Mouse (Mus musculus) embryonic facial prominence, embryonic 13.5 days (tissue): ENCODE results near the gene Palm2. TPM values are rescaled to one million over a fixed set of nuclear protein-coding genes. Genes with fewer than 3 reads are reported as not detected.
"Not testable (repeated sequence)": the region's sequence is repeated elsewhere in the genome, so short reads cannot be mapped to it uniquely, and the experiment has no call there.

Experiments
- ATAC-seq: fragments of 200-750 bp; cut with Nextera tagmentation; 2 replicates; pipeline ENCODE4 v1.8.0; 2017; ENCODE audit warnings: low read depth; ENCODE audit not compliant: insufficient number of reproducible peaks, insufficient read depth, low FRiP score, low TSS enrichment
- H3K27ac ChIP-seq: fragments of 300-500 bp; sonication (generic); 2 replicates; pipeline ENCODE4 v1.5.1; 2015; ENCODE audit warnings: moderate library complexity, mild to moderate bottlenecking, inconsistent platforms
- H3K27me3 ChIP-seq: fragments of 300-500 bp; sonication (generic); 2 replicates; pipeline ENCODE4 v1.6.1; 2015; ENCODE audit warnings: mild to moderate bottlenecking, inconsistent platforms
- H3K36me3 ChIP-seq: fragments of 300-500 bp; sonication (generic); 2 replicates; pipeline ENCODE4 v1.6.1; 2015; ENCODE audit warnings: mild to moderate bottlenecking, inconsistent platforms
- H3K4me1 ChIP-seq: fragments of 300-500 bp; sonication (generic); 2 replicates; pipeline ENCODE4 v1.6.1; 2015; ENCODE audit warnings: inconsistent platforms
- H3K4me2 ChIP-seq: fragments of 300-500 bp; sonication (generic); 2 replicates; pipeline ENCODE4 v1.6.1; 2015; ENCODE audit warnings: moderate library complexity, mild to moderate bottlenecking, inconsistent platforms
- H3K4me3 ChIP-seq: fragments of 300-500 bp; sonication (generic); 2 replicates; pipeline ENCODE4 v1.5.1; 2015; ENCODE audit warnings: mild to moderate bottlenecking, inconsistent platforms
- H3K9ac ChIP-seq: fragments of 300-500 bp; sonication (generic); 2 replicates; pipeline ENCODE4 v1.6.1; 2015; ENCODE audit warnings: mild to moderate bottlenecking, inconsistent platforms
- H3K9me3 ChIP-seq: fragments of 300-500 bp; sonication (generic); 2 replicates; pipeline ENCODE4 v1.6.1; 2016; ENCODE audit warnings: inconsistent platforms
- WGBS: fragments of 180-500 bp; shearing (Covaris S2); methylation state at CpG from one replicate; pipeline ENCODE4 v1.1.7; 2015; ENCODE audit warnings: mixed read lengths; 5-methylcytosine and 5-hydroxymethylcytosine counted together
- polyA plus RNA-seq: library from polyadenylated mRNA; unstranded; fragments of >200 nt; fragmentation: Nextera tagmentation; extraction: Ambion mirVana; gene quantifications from 2 replicates; pipeline ENCODE4 v1.2.1, GENCODE M21; 2015

The Palm2 gene
- polyA plus RNA-seq, result 12.5 and 12.8 TPM in 2 replicates

DNA sequence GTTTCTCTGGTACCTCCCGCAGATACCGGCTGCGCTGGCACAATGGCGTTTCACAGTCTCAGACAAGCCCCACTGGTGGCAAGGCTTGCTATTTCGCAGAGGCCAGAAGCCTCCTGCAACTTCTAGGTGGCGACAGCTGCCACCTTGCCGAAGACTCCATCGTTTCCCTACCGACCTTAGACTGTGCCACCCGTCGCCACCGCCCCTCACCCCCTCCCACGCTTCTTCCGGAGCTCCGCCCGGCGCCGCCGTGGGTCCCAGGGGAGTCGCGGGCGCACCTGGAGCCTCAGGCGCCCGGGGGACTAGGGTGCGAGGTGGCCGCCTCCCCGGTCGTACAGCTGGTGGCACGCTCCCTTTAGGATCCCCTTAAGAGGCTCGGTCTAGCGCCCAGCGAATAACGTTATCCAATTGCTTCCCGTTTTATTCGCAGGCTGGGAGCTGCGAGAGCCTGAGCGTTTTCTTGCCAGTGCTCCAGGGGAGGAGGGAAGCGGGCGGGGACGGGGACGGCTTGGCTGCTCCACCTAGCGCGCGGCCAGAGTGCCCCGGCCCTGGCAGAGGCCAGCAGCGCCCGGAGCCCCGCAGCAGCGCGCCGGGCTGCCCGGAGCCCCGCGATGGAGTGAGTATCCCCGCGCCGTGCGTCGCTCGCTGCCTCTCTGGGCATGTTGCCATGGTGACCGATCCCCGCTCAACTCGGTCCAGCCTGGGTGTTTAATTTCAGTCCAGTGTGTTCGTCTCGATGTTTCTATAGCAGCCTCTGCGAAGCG lies at the start of gene Palm2:
Gene Palm2 (plus strand): TSS at position 307 of the 764 bp plus-strand sequence.
- H3K36me3 ChIP-seq, result no peaks in the 10 kb centered on the region
- H3K4me1 ChIP-seq, result peaks cover 16% of the 10 kb centered on the region
- WGBS, result under 1% methylated on average over 67 of the region's 67 CpGs
- peak; percentile 77 for ATAC-seq
- H3K4me2 ChIP-seq, result peak within 1 kb of the TSS; percentile 99
- H3K9ac ChIP-seq, result peak within 1 kb of the TSS; percentile 73
- peak within 1 kb of the TSS; percentile 69 for H3K4me3 ChIP-seq
- H3K27ac ChIP-seq, result no peak within 1 kb of the TSS
- peaks cover 52% of the 10 kb centered on the region for H3K27me3 ChIP-seq
- H3K9me3 ChIP-seq, result no peaks in the 10 kb centered on the region

DNA sequence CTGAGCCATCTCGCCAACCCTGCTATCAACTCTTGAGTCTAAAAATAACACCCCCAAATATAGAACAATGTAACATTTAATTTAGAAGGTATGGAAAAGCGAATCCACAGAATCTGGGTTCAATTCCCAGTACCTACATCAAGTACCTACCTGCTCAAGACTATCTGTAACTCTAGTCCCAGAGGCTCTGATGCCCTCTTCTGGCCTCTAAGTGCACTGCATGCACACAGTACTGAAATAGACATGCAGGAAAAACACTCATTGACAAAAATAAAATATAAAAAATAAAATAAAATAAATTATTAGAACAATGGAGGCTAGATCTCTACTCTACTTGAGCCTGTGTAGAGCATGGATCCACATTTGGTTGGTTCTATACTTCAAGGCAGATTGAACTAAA lies 49.7 kb upstream of the Palm2 start:
- Histone ChIP-seq H3K4me1 (peaks cover 17% of the 10 kb centered on the region), H3K9ac (no peak overlapping the region), H3K4me2 (no peak overlapping the region), H3K27ac (no peak overlapping the region), H3K27me3 (no peaks in the 10 kb centered on the region), H3K36me3 (no peaks in the 10 kb centered on the region), H3K9me3 (no peaks in the 10 kb centered on the region), H3K4me3 (no peak overlapping the region)
- ATAC-seq, result no peak
- WGBS, result 87% methylated on average over 2 of the region's 2 CpGs

DNA sequence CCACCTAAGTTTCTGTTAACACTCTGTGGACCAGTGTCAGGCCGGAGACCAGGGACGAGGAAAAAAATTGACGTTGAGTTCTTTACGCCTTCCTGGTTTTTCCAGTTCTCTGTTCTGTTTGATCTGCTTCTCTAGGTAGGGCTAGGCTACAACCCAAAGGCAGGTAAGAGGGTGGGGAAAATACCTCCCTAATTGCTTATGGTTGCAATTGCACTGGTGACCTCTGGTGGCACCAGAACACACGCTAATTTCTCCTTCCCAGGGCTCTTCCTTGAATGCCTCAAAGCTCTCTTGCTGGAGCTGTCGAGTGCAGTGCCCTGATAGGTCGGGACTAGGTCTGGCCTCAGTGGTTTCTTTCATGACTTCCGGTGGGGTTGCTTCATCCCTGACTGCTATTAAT lies 42.9 kb upstream of the Palm2 start:
- Histone ChIP-seq H3K4me2 (no peak overlapping the region), H3K36me3 (no peaks in the 10 kb centered on the region), H3K9ac (no peak overlapping the region), H3K4me3 (no peak overlapping the region), H3K27me3 (no peaks in the 10 kb centered on the region), H3K9me3 (no peaks in the 10 kb centered on the region), H3K4me1 (no peaks in the 10 kb centered on the region), H3K27ac (no peak overlapping the region)
- no peak for ATAC-seq
- 55% methylated on average over 8 of the region's 8 CpGs for WGBS

GRCm38 (mm10) chr4:57396414-57396813 lies 37.6 kb upstream of the Palm2 start:
- H3K27me3 ChIP-seq, result no peaks in the 10 kb centered on the region
- H3K36me3 ChIP-seq, result no peaks in the 10 kb centered on the region
- no peaks in the 10 kb centered on the region for H3K9me3 ChIP-seq

DNA sequence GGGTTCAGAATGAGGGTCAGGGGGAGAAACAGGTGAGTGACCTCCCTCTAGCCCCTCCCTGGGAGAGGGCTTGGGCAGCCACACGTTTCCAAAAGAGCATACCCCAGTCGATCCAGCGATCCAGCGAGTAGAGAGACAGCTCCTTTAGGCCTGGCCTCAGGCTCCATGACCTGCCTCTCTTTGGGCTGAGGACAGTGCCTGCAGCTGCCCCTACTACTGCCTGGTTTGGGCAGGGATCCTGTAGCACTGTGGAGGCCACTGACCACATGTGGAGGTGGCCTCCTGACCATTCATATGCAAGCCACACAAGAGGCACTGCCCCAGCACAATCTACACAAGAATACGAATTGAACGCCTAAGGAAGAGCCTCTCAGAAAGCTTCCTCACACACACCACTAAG lies 21.7 kb upstream of the Palm2 start:
- H3K9me3 ChIP-seq, H3K4me2 ChIP-seq, H3K36me3 ChIP-seq, H3K9ac ChIP-seq, H3K4me3 ChIP-seq, H3K27ac ChIP-seq, H3K4me1 ChIP-seq, ATAC-seq, H3K27me3 ChIP-seq: not testable (repeated sequence)
- 38% methylated on average over 6 of the region's 6 CpGs for WGBS

More at GRCm38 (mm10) chr4:57396414-57396813, 37.6 kb upstream of the Palm2 start:
- Histone ChIP-seq H3K4me2 (no peak overlapping the region), H3K9ac (no peak overlapping the region), H3K4me3 (no peak overlapping the region), H3K27ac (no peak overlapping the region), H3K4me1 (no peaks in the 10 kb centered on the region)
- no peak for ATAC-seq
- WGBS, result 81% methylated on average over 9 of the region's 9 CpGs

- no peaks in the 10 kb centered on the region for H3K4me1 ChIP-seq
- no peaks in the 10 kb centered on the region for H3K9me3 ChIP-seq
- H3K4me3 ChIP-seq, result no peak overlapping the region
- no peaks in the 10 kb centered on the region for H3K36me3 ChIP-seq
- no peak overlapping the region for H3K9ac ChIP-seq
- H3K27ac ChIP-seq, result no peak overlapping the region
- WGBS, result 35% methylated on average over 7 of the region's 7 CpGs
- no peak overlapping the region for H3K4me2 ChIP-seq
- ATAC-seq, result no peak
- H3K27me3 ChIP-seq, result no peaks in the 10 kb centered on the region
These were observed 21.0 kb upstream of the Palm2 start for GRCm38 (mm10) chr4:57413016-57413415.

DNA sequence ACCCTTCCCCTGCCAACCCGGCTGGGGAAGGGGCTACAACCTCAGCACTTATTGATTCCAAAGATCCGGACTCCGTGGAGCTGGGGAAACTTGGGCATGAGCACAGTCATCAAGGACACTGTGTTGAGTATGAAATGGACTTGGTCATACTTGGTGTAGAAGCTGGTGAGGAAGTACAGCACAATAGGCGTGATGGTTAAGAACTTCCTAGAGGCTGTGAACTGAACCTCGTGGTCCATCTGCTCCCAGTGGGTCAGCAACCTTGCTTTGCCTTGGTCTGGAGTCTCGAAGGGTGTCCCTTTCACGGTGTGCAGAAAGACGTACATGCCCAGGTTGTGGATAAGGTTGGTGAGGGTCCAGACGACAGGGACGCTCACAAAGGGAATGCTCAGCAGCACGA lies 20.4 kb upstream of the Palm2 start:
- not testable (repeated sequence) for H3K4me3 ChIP-seq, H3K9ac ChIP-seq, H3K27me3 ChIP-seq, H3K36me3 ChIP-seq, H3K27ac ChIP-seq, H3K9me3 ChIP-seq, H3K4me1 ChIP-seq, ATAC-seq, H3K4me2 ChIP-seq
- 91% methylated on average over 11 of the region's 11 CpGs for WGBS

GRCm38 (mm10) chr4:57424011-57424410 lies 10.0 kb upstream of the Palm2 start:
- Histone ChIP-seq H3K27me3 (peaks cover 3% of the 10 kb centered on the region; the same call in 1 of the 2 replicates), H3K4me1 (no peaks in the 10 kb centered on the region), H3K4me3 (no peak overlapping the region), H3K27ac (no peak overlapping the region), H3K36me3 (no peaks in the 10 kb centered on the region), H3K4me2 (no peak overlapping the region), H3K9ac (no peak overlapping the region), H3K9me3 (no peaks in the 10 kb centered on the region)
- no peak for ATAC-seq
- WGBS, result 85% methylated on average over 7 of the region's 7 CpGs

GRCm38 (mm10) chr4:57428317-57428716 lies 5.7 kb upstream of the Palm2 start:
- no peak overlapping the region for H3K4me3 ChIP-seq
- H3K9me3 ChIP-seq, result no peaks in the 10 kb centered on the region
- H3K27ac ChIP-seq, result no peak overlapping the region
- peaks cover 25% of the 10 kb centered on the region for H3K27me3 ChIP-seq
- WGBS, result 76% methylated on average over 8 of the region's 8 CpGs
- H3K9ac ChIP-seq, result no peak overlapping the region
- no peak for ATAC-seq
- H3K36me3 ChIP-seq, result no peaks in the 10 kb centered on the region
- H3K4me1 ChIP-seq, result peaks cover 1% of the 10 kb centered on the region
- H3K4me2 ChIP-seq, result no peak overlapping the region

GRCm38 (mm10) chr4:57434705-57435360 lies 786 bp downstream of the Palm2 start:
- 16% methylated on average over 19 of the region's 19 CpGs for WGBS
- Histone ChIP-seq H3K9me3 (no peaks in the 10 kb centered on the region), H3K9ac (peak overlapping the region; percentile 73), H3K4me3 (peak overlapping the region; percentile 69), H3K36me3 (no peaks in the 10 kb centered on the region), H3K27me3 (peaks cover 52% of the 10 kb centered on the region), H3K27ac (no peak overlapping the region), H3K4me2 (peak overlapping the region; percentile 99), H3K4me1 (peaks cover 16% of the 10 kb centered on the region)
- no peak; the same call in 1 of the 2 replicates for ATAC-seq

DNA sequence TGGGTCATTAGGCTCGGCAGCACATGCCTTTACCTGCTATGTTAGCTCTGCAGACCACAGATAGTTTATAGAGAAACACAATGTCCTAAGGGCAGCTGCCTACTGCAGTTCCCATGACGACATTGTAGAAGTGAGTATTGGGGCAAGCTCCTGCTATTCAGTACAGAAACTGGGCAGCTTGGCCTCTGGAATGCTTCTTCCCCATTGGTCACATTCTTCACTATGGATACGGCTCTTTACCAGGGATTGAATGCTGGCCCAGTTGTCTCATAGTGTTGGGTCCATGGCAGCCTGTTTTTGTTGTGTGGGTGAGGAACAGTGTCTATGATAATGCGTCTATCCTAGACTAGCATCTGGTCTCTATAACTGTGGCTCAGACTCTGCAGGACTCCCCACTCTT lies 2.2 kb downstream of the Palm2 start:
- no peaks in the 10 kb centered on the region for H3K36me3 ChIP-seq
- no peak overlapping the region for H3K9ac ChIP-seq
- no peak overlapping the region for H3K4me2 ChIP-seq
- peaks cover 16% of the 10 kb centered on the region for H3K4me1 ChIP-seq
- no peak overlapping the region for H3K4me3 ChIP-seq
- no peak overlapping the region for H3K27ac ChIP-seq
- no peak for ATAC-seq
- H3K9me3 ChIP-seq, result no peaks in the 10 kb centered on the region
- peaks cover 47% of the 10 kb centered on the region for H3K27me3 ChIP-seq
- WGBS, result 56% methylated on average over 4 of the region's 4 CpGs

GRCm38 (mm10) chr4:57446082-57446481 lies 12.0 kb downstream of the Palm2 start:
- H3K9me3 ChIP-seq, result no peaks in the 10 kb centered on the region
- no peak overlapping the region for H3K9ac ChIP-seq
- no peaks in the 10 kb centered on the region for H3K36me3 ChIP-seq
- no peak for ATAC-seq
- no peak overlapping the region for H3K4me3 ChIP-seq
- H3K4me2 ChIP-seq, result no peak overlapping the region
- H3K4me1 ChIP-seq, result no peaks in the 10 kb centered on the region
- WGBS, result 88% methylated on average over 2 of the region's 2 CpGs
- H3K27me3 ChIP-seq, result no peaks in the 10 kb centered on the region
- H3K27ac ChIP-seq, result no peak overlapping the region
